Mouse (Mus musculus): ENCODE measurements at regions not wholly inside any gene's neighbourhood (a gene's known extent, or its start where the extent isn't known, plus 50 kb on each side); places are given as distances from the start of the nearest gene placed in this dataset.

DNA sequence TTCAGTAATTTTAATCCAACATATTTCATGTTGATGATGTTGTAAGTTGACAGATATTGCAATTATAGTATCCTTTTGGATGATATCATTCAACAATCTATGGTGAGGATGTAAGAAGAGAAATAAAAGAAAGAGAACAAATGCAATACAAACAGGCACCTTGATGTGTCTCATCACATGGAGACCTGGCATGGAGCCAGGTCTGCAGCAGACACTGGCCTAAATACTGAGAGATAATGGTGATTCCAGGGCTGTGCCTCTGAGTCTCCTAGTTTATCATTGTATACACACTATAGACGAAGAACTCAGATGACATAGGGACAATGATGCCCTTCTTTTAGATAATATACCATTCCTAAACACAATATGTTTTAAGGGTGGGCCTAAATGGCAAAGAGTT is 1068.5 kb upstream of the Klhl29 start:
- DNase-seq, result peak; percentile 1

DNA sequence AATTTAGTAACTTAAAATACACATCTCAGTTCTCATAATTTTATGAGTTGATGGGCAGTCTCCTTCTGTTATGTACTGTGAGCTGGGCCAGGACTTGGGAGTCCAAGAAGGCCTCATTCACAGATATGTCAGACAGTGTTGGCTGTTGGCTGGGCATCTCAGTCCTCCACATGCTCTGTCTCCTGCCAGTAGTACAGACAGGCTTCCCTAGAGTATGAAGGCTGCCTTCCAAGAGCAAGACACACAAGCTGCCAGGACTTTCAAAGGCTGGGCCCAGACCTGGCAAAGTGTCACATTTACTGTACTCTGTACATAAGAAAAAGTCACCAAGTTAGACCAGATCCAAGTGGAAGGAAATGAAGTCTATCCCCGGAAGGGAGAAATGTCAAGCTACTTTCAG is 1042.3 kb upstream of the Klhl29 start:
- DNase-seq, result no peak

DNA sequence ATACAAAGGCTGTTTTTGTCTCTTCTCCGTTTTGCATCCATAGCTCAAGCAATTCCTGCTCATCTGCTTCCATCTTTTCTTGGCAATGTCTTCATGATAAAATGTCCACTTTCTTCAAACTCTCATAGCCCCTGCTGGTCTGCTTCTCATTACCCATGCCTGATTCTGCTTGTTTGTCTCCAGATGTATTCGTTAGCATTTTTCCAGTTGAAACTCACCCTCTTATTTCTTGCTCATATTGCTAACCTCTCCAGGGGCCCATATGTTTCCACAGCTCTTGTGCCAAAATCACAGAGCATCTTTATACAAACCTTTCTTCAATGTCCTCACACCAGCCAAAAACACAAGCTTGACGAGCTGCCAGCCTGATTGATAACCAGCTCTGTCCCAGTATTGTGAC is 1025.1 kb upstream of the Klhl29 start:
- no peak for DNase-seq

DNA sequence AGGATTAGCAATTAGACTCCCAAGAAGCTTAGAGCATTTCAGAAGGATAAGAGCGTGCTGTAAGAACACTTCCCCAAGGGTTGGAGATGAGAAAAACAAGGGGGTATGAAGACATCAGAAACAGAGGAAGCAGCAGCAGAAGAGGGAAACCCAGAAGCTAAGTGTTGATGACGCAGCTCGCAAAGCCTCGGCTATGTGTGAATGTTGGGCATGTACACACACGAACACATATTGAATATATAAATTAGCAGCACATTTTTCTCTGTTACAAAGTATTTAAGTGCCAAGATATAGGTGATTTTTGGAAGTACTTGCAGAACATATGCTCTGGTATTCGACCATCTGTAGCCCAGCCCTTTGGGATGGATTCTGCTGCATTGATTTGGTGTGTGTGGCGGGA is 1006.4 kb upstream of the Klhl29 start:
- no peak for DNase-seq

DNA sequence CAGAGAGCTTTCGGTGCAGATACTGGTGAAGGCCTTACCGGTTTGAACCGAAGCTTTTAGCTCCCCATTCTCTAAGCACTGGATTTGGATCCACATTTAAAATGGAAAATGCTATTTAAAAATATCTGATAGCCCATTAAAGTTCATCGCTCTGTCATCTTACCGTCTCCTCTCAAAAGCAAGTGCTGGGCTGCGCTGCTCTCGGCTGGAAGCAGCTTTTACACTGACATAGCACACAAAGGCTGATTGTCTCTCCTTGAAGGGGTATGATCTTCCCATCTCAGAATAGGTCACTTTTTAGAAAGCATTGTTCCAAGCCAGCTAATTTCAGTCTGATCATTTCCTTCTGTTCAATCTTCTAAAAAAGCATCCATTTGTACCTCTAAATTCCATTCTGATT is 992.1 kb upstream of the Klhl29 start:
- no peak for DNase-seq

Measured in cerebellum, adult 11-12 months (tissue).